Mouse (Mus musculus) T-helper 2 cell (primary cell): ENCODE measurements at regions not wholly inside any gene's neighbourhood (a gene's known extent, or its start where the extent isn't known, plus 50 kb on each side); places are given as distances from the start of the nearest gene placed in this dataset.

ENCODE experiments used
- in situ Hi-C: fragments of 300-600 bp; cut with MboI, MseI; formaldehyde crosslinking; loops from one replicate; pipeline ENCODE4 v1.15.1; 2025; ENCODE audit warnings: high pct_unique_total_duplicates

- in situ Hi-C loops, result loop anchor here (25.0 kb wide), 1 partner anchor 1228 kb away; no protein-coding TSS in a partner anchor
These were observed 80.5 kb upstream of the Cenpq start for GRCm38 (mm10) chr17:41015317-41015716.
